Mouse (Mus musculus) heart, embryonic 16.5 days (tissue): Measurements from ENCODE around the gene Bach2. TPM values are rescaled to one million over a fixed set of nuclear protein-coding genes. Genes with fewer than 3 reads are reported as not detected.
A peak's percentile ranks its signal among the peaks of the same experiment; 100 is the strongest.

Source experiments
- ATAC-seq: fragments of 200-750 bp; cut with Nextera tagmentation; replicated peaks from 2 replicates; pipeline ENCODE4 v1.8.0; 2017; ENCODE audit warnings: moderate number of reproducible peaks; ENCODE audit not compliant: insufficient read depth, low FRiP score; ENCODE audit errors: extremely low read depth
- H3K27ac ChIP-seq: fragments of 300-500 bp; sonication (generic); 2 replicates; pipeline ENCODE4 v1.5.1; 2014; ENCODE audit warnings: mild to moderate bottlenecking, low read length, control low read depth, moderate library complexity
- H3K27me3 ChIP-seq: fragments of 300-500 bp; sonication (generic); 2 replicates; pipeline ENCODE4 v1.6.1; 2014; ENCODE audit warnings: low read length, mixed read lengths; ENCODE audit not compliant: control insufficient read depth, insufficient read depth
- H3K36me3 ChIP-seq: fragments of 300-500 bp; sonication (generic); 2 replicates; pipeline ENCODE4 v1.6.1; 2014; ENCODE audit not compliant: control insufficient read depth, insufficient read depth
- H3K4me1 ChIP-seq: fragments of 300-500 bp; sonication (generic); 2 replicates; pipeline ENCODE4 v1.6.1; 2014; ENCODE audit warnings: low read length, mixed read lengths; ENCODE audit not compliant: control insufficient read depth, insufficient read depth
- H3K4me2 ChIP-seq: fragments of 300-500 bp; sonication (generic); 2 replicates; pipeline ENCODE4 v1.6.1; 2014; ENCODE audit warnings: low read depth, mild to moderate bottlenecking, control low read depth, low read length
- H3K4me3 ChIP-seq: fragments of 300-500 bp; sonication (generic); 2 replicates; pipeline ENCODE4 v1.5.1; 2014; ENCODE audit warnings: mild to moderate bottlenecking, control low read depth, low read length
- H3K9ac ChIP-seq: fragments of 300-500 bp; sonication (generic); 2 replicates; pipeline ENCODE4 v1.6.1; 2014; ENCODE audit warnings: low read length, control low read depth
- H3K9me3 ChIP-seq: fragments of 300-500 bp; sonication (generic); replicated peaks from 2 replicates; pipeline ENCODE4 v1.6.1; 2016; ENCODE audit warnings: low read length; ENCODE audit not compliant: control insufficient read depth
- WGBS: fragments of 180-500 bp; shearing (Covaris S2); extraction: QIAGEN DNeasy Blood & Tissue Kit; methylation state at CpG from one replicate; pipeline ENCODE4 v1.1.7; 2014; 5-methylcytosine and 5-hydroxymethylcytosine counted together
- polyA plus RNA-seq: library from polyadenylated mRNA; unstranded; fragments of >200 nt; fragmentation: Nextera tagmentation; extraction: Ambion mirVana; gene quantifications from 2 replicates; pipeline ENCODE4 v1.2.1, GENCODE M21; 2015

Bach2 gene
- polyA plus RNA-seq, 1 experiment from 2014 or later = 5.0 TPM

GRCm38 (mm10) chr4:32602660-32603059 lies 364.1 kb downstream of the Bach2 start, which contains the start of gene Gja10:
TSS of gene Gja10 (minus strand) at chr4:32602760.
- Histone ChIP-seq H3K27ac (no peak within 1 kb of the TSS), H3K9me3 (no peaks in the 10 kb centered on the region), H3K9ac (no peak within 1 kb of the TSS), H3K4me1 (no peaks in the 10 kb centered on the region), H3K27me3 (no peaks in the 10 kb centered on the region), H3K36me3 (no peaks in the 10 kb centered on the region), H3K4me2 (no peak within 1 kb of the TSS), H3K4me3 (no peak within 1 kb of the TSS)
- ATAC-seq = no peak
- 56% methylated on average over 3 of the region's 3 CpGs for WGBS

- Histone ChIP-seq H3K4me2 (peak within 1 kb of the TSS; percentile 70), H3K4me1 (peaks cover 13% of the 10 kb centered on the region), H3K9me3 (no peaks in the 10 kb centered on the region), H3K36me3 (no peaks in the 10 kb centered on the region), H3K27ac (peak within 1 kb of the TSS; percentile 88), H3K27me3 (no peaks in the 10 kb centered on the region), H3K4me3 (peak within 1 kb of the TSS; percentile 81), H3K9ac (peak within 1 kb of the TSS; percentile 94)
- peak; percentile 98 for ATAC-seq
- under 1% methylated on average over 66 of the region's 67 CpGs for WGBS
Measured at GRCm38 (mm10) chr4:32615034-32615881, 376.7 kb downstream of the Bach2 start, which contains the start of gene Casp8ap2. TSS of gene Casp8ap2 (plus strand) at chr4:32615451.

GRCm38 (mm10) chr4:32621637-32622036 lies 383.0 kb downstream of the Bach2 start:
- no peaks in the 10 kb centered on the region for H3K27me3 ChIP-seq
- no peak for ATAC-seq
- peaks cover 5% of the 10 kb centered on the region for H3K4me1 ChIP-seq
- no peak overlapping the region for H3K4me3 ChIP-seq
- no peaks in the 10 kb centered on the region for H3K9me3 ChIP-seq
- H3K36me3 ChIP-seq = no peaks in the 10 kb centered on the region; the same call in 1 of the 2 replicates
- no peak overlapping the region for H3K27ac ChIP-seq
- no peak overlapping the region for H3K9ac ChIP-seq
- H3K4me2 ChIP-seq = no peak overlapping the region
